Comparison of ENCODE assay signal across 8 mouse cellular contexts in the genomic region with DNA sequence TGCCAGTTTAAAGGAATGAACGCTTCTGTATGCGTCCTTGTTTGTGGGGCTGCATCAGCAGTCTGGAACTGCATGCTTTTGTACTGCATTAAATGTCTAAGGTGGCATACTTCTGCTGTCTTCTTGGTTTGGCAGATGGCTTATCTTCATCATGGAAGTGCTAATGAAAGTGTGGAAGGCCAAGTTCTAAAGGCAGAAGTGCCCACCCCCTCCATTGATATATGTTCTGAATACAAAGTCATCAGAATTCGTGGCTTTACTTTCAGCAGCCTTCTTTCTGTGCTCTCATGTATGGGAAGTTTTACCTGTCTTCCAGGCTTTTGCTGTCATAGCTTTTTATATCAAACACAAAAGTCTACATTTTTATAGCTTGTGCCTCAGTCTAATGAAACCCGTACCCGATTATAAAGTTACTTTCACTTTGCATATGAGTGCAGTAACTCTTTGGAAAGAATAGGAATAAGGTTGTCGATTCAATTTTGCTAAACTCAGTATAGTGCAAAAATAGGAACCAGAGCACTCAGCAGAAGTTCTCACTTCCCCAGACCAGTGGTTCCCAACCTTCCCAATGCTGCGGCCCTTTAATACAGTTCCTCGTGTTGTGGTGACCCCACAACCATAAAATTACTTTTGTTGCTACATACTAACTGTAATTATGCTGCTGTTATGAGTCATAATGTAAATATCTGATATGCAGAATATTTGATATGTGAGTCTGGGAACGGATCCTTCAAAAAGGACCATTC. TPM values are rescaled to one million over a fixed set of nuclear protein-coding genes. Genes with fewer than 3 reads are reported as not detected.
DNase-seq lines count a peak whose midpoint lies in the region; ATAC-seq and TF ChIP-seq lines count a peak whose summit lies in the region.

No protein-coding gene starts in this region.

- no peaks in the 10 kb centered on the region for H3K9me3 ChIP-seq in midbrain, embryonic 12.5 days
- H3K9me3 ChIP-seq in midbrain, embryonic 10.5 days (replicated peaks) = no peaks in the 10 kb centered on the region
- no peaks in the 10 kb centered on the region for H3K9me3 ChIP-seq in intestine, postnatal 0 days (ENCODE audit: control insufficient read depth)

- H3K27me3 ChIP-seq in midbrain, embryonic 12.5 days = no peaks in the 10 kb centered on the region
- H3K27me3 ChIP-seq in midbrain, embryonic 10.5 days (ENCODE audit: low read depth, poor library complexity, severe bottlenecking) = no peaks in the 10 kb centered on the region
- H3K27me3 ChIP-seq in intestine, postnatal 0 days (replicated peaks; ENCODE audit: control insufficient read depth, insufficient read depth, low read length) = no peaks in the 10 kb centered on the region
- H3K27me3 ChIP-seq in small intestine, adult 2 months (ENCODE audit: control insufficient read depth, insufficient read depth, low read length) = no peaks in the 10 kb centered on the region

- peaks cover 15% of the 10 kb centered on the region; the same call in 1 of the 2 replicates for H3K4me1 ChIP-seq in midbrain, embryonic 12.5 days
- H3K4me1 ChIP-seq in midbrain, embryonic 10.5 days = peaks cover 34% of the 10 kb centered on the region
- 0 out of 2 replicates have a peak, but pooled peaks cover 5% of the 10 kb centered on the region for H3K4me1 ChIP-seq in intestine, postnatal 0 days (replicated peaks; ENCODE audit: control insufficient read depth, insufficient read depth, low read length)
- H3K4me1 ChIP-seq in small intestine, adult 2 months (ENCODE audit: control insufficient read depth, insufficient read depth, insufficient read length, low read length) = peaks cover 11% of the 10 kb centered on the region; the same call in 1 of the 2 replicates

- no peak for ATAC-seq in midbrain, embryonic 12.5 days (ENCODE audit: low FRiP score, low read depth)
- ATAC-seq in intestine, postnatal 0 days = no peak

- 0 out of 2 replicates have a peak overlapping the region, but pooled peaks have one; percentile 17 for H3K4me2 ChIP-seq in midbrain, embryonic 12.5 days (replicated peaks)
- peak overlapping the region; percentile 67 for H3K4me2 ChIP-seq in intestine, postnatal 0 days (replicated peaks; ENCODE audit: low read depth)

- no peak for TF ChIP-seq CTCF in intestine, postnatal 0 days (IDR thresholded peaks at IDR 0.05; ENCODE audit: low read depth)
- TF ChIP-seq CTCF in small intestine, adult 2 months (IDR thresholded peaks at IDR 0.05; ENCODE audit: extremely low read depth, insufficient read length, insufficient replicate concordance, low read depth, low read length) = no peak

- H3K36me3 ChIP-seq in midbrain, embryonic 12.5 days = no peaks in the 10 kb centered on the region
- peaks cover 7% of the 10 kb centered on the region for H3K36me3 ChIP-seq in midbrain, embryonic 10.5 days
- no peaks in the 10 kb centered on the region for H3K36me3 ChIP-seq in intestine, postnatal 0 days (ENCODE audit: control insufficient read depth, insufficient read depth)
- H3K36me3 ChIP-seq in small intestine, adult 2 months (ENCODE audit: control insufficient read depth, insufficient read depth, low read length) = peaks cover 3% of the 10 kb centered on the region

- whole genome bisulfite sequencing in midbrain, embryonic 12.5 days = 83% methylated on average over 9 of the region's 9 CpGs
- 88% methylated on average over 9 of the region's 9 CpGs for whole genome bisulfite sequencing in midbrain, embryonic 10.5 days
- 37% methylated on average over 9 of the region's 9 CpGs for WGBS in intestine, postnatal 0 days
- WGBS in small intestine, adult 2 months = 4% methylated on average over 9 of the region's 9 CpGs

- no peak overlapping the region for H3K9ac ChIP-seq in midbrain, embryonic 12.5 days (replicated peaks)
- H3K9ac ChIP-seq in intestine, postnatal 0 days (ENCODE audit: low read depth, low read length) = no peak overlapping the region

- peak; percentile 17 for DNase-seq in adrenal gland, postnatal 10 days
- no peak for DNase-seq in adrenal gland, postnatal 14 days
- no peak for DNase-seq in midbrain, embryonic 10.5 days (ENCODE audit: low spot score)
- no peak for DNase-seq in embryo, embryonic 9.5 days (ENCODE audit: extremely low spot score)
- no peak for DNase-seq in layer of hippocampus, adult 9-11 months

- no peak overlapping the region for H3K4me3 ChIP-seq in midbrain, embryonic 12.5 days
- H3K4me3 ChIP-seq in midbrain, embryonic 10.5 days = no peak overlapping the region
- H3K4me3 ChIP-seq in intestine, postnatal 0 days (ENCODE audit: low read depth, low read length) = peak overlapping the region; percentile 28
- H3K4me3 ChIP-seq in small intestine, adult 2 months (ENCODE audit: low read depth, low read length) = peak overlapping the region; percentile 44; the same call in 1 of the 2 replicates

- no peak for TF ChIP-seq POLR2A in small intestine, adult 2 months (IDR thresholded peaks at IDR 0.05; ENCODE audit: low read depth, low read length)

- no peak overlapping the region for H3K27ac ChIP-seq in midbrain, embryonic 12.5 days (replicated peaks)
- no peak overlapping the region for H3K27ac ChIP-seq in midbrain, embryonic 10.5 days (replicated peaks)
- peak overlapping the region; percentile 63 for H3K27ac ChIP-seq in intestine, postnatal 0 days (ENCODE audit: low read depth, low read length)
- H3K27ac ChIP-seq in small intestine, adult 2 months (ENCODE audit: insufficient read depth, low read depth, low read length) = peak overlapping the region; percentile 88

RNA-seq across cellular contexts. Expression of gene Cd47, which starts 58.0 kb away (rescaled TPM):
- 100 to 1,000 TPM; 123 to 129 TPM for total RNA-seq in adrenal gland, postnatal 10 days (2021)
- total RNA-seq in adrenal gland, postnatal 14 days (2021) = 126 and 128 TPM in 2 replicates
- polyA plus RNA-seq in midbrain, embryonic 12.5 days (2016; fragmentation: Nextera tagmentation; extraction: Ambion mirVana) = 65.2 and 71.6 TPM in 2 replicates
- 38.4 and 46.3 TPM in 2 replicates for polyA plus RNA-seq in midbrain, embryonic 10.5 days (2016; fragmentation: Nextera tagmentation; extraction: Ambion mirVana)
- 98.2 and 113 TPM in 2 replicates for polyA plus RNA-seq in intestine, postnatal 0 days (2015; fragmentation: Nextera tagmentation; extraction: Ambion mirVana)
- polyA plus RNA-seq in small intestine, adult 2 months (2012; rRNA removed) = 21.7 and 56.8 TPM in 2 replicates

Comparison
In these comparisons a context has a peak if more than half of its experiments do, and no peak if none do; other contexts are left out.
1. H3K27ac ChIP-seq: peak in intestine, postnatal 0 days (single experiment) and small intestine, adult 2 months (single experiment); none in midbrain, embryonic 12.5 days (single experiment) and midbrain, embryonic 10.5 days (single experiment).
2. H3K4me3 ChIP-seq: peak in intestine, postnatal 0 days (single experiment) and small intestine, adult 2 months (single experiment); none in midbrain, embryonic 12.5 days (single experiment) and midbrain, embryonic 10.5 days (single experiment).